Mouse (Mus musculus) cerebellum, adult 11-12 months (tissue): ENCODE measurements around the gene Gucy1b2.

Experiments used
- DNase-seq: peaks from one replicate; pipeline ENCODE4 v3.0.0; 2022

Gucy1b2 gene

GRCm38 (mm10) chr14:62456239-62456747 lies at the start of gene Gucy1b2:
Gene Gucy1b2, minus strand, starts transcription at chr14:62456289.
- no peak for DNase-seq

- no peak for DNase-seq
Observed at GRCm38 (mm10) chr14:62497391-62497790, 41.3 kb upstream of the Gucy1b2 start.

DNA sequence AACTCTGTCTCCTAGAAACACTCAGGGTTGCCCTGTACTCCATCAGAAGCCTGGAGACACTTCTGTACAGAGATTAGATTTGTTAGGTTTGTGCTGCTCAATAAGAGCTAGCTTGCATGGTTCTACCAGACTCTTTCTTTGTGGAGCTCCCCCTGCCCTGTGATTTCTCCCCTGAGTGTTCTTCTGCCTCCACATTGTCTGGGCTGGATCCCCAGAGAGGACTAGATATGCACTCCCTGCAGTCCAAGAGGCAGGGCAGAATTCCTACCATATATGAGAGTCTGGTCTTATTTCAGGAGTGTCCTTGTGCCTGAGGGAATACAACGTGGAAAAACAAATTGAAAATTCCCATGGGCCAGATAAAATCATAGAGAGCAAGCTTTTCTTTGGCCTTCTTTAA lies 40.4 kb upstream of the Gucy1b2 start:
- DNase-seq = no peak

- DNase-seq = no peak
Observed at GRCm38 (mm10) chr14:62493456-62493855, 37.4 kb upstream of the Gucy1b2 start.

- DNase-seq = peak; percentile 77
Observed at GRCm38 (mm10) chr14:62492196-62492850, 36.2 kb upstream of the Gucy1b2 start.

DNA sequence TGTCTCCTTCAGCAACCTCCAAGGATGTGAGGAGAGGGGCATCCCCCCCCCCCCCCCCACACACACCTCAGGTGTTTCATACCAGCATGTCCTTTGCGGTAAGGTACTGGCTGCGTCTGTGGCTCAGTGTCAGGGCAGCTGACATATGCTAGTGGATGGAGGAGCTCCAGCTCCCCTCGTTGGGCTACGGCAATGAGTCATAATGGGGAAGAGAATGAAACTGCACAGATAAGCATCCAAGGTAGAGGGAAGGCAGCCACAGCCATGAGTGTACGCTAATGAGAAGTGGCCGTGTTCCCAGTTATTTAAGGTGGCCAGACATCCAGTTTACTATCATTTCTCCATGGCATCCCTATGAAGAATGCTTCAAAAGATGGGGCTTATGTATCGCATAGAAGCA lies 32.2 kb upstream of the Gucy1b2 start:
- peak; percentile 37 for DNase-seq

DNA sequence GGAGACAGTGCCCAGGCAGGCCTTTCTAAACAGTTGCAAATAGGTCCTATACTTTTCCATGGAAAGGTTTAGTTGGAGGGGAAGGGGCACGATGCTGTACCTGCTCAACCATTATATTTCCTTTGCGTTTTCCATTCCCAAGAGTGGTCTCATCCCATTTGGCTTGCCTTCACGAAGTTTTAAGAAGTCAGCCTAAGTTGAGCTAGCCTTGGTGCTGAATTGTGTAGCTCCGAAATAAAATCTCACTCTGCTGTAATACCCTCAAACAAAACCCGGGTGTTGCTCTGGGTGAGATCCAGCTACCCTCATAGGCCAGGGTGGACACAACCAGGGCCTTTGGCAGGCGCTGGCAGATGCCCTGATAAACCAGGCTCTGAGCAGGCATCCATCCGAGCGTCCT lies 25.3 kb upstream of the Gucy1b2 start:
- no peak for DNase-seq

DNA sequence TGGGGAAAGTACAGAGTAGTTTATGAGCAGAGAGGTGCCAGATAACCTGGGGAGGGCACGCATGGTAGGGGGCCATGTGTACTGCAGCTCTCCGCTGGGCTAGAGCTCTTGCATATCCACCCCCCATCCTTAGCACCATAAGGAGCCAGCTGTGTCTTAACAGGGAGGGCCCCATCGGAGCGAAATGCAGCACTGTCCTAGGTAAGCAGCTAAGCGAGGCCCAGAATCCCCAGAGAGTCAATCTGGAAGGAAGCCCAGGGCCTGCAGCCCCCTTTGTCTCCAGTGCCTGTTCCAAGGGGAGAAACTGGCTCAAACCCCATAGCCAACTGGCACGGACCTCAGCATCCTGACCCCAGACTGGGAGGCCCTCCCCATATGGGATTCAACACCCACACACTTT lies 23.3 kb upstream of the Gucy1b2 start:
- no peak for DNase-seq

DNA sequence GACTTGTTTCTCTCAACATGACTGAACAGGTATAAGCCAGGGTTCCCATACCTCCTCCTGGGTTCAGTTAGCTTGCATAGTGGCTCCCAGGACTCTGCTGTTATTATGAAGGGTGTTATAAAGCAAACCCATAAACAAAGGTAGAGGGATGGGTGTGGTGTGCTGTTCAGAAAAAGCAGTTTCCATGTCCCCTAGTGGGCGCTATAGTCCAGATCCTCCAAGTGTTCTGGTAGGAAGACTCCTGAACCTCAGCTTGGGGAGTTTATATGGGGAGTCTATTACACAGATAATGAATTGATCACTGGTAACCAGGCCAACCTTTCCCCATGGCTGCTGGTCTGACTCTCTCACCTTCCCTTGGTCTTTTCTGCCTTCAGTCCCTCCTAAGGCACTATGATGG lies 18.4 kb upstream of the Gucy1b2 start:
- DNase-seq = no peak

DNA sequence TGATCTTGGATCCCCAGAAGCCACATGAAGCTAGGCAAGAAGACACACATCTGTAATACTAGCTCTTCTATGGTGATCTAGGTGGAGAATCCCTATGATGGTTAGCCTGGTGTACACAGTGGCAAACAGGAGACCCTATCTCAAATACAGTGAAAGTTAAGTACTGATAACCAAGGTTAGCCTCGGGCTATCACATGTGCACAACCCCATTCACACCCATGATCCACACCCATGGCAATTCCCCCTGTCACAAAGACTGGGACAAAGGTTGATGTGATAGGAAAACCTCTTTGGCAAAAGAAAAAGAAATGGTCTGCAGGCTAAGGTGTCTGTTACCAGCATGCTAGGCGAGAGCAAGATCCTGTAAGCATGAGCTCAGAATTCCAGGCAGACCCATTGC lies 16.0 kb upstream of the Gucy1b2 start:
- no peak for DNase-seq

DNA sequence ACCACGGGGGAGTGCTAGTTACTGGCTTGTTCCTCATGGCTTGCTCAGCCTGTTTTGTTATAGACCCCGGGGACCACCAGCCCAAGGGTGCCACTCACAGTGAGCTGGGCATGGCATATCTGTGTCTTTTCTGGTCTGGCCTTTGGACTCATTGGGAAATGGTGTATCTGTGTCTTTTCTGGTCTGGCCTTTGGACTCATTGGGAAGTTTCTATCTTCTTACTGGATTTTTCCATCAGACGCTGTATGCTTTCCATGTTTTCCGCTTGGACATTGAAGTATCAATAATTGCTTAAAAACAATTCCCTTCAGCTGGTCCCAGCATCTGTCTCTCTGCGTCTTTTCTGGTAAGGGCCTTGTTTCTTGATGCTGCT lies 12.7 kb upstream of the Gucy1b2 start:
- no peak for DNase-seq

DNA sequence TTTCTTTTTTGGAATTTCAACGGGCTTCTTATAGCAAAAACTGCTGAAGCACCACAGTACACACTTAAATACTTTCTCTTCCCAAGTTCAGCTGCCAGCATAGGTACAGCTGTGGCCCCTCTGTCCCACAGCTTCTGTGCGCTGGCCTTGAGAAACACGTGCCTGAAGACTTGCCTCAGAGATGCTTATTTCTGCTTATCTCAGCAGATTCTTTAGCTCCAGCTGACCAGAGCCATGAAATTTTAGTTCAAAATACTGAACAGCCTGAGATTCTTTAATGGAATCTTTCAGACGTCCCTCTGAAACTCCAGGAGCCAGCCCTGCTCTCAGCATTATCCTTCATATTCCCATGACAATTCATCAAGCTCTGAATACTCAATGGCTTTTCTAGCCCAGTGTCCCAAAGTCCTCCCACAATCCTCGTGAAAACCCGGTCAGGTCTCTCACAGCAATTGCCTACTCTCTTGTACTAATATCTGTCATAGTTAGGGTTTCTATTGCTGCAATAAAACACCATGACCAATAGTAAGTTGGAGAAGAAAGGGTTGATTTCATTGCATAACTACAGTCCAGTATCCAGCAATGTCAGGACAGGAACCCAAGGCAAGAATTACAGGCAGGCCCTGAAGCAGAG lies 12.1 kb upstream of the Gucy1b2 start:
- DNase-seq = no peak

GRCm38 (mm10) chr14:62464966-62465365 lies 8.9 kb upstream of the Gucy1b2 start:
- peak; percentile 25 for DNase-seq

DNA sequence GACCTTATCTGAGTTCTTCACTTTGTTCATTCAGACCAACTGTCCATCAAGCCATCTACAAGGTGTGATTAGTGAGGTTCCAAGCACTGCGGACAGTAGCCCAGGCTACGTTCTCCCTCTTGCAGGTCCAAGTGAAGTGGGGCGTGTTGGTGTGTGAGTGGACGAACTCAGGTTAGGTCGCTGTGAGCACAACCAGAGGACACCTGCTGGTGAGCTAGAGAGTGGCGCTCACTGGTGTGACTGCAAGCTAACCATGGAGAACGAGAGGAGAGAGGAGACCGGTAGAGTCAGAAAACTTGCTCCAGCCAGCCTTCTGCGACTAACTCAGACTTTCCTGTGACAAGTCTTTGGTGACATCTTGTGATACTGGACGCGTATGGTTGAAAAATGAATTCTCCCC lies 3.5 kb upstream of the Gucy1b2 start:
- no peak for DNase-seq

- peak; percentile 78 for DNase-seq
Observed at GRCm38 (mm10) chr14:62457420-62458181, 1.5 kb upstream of the Gucy1b2 start.

DNA sequence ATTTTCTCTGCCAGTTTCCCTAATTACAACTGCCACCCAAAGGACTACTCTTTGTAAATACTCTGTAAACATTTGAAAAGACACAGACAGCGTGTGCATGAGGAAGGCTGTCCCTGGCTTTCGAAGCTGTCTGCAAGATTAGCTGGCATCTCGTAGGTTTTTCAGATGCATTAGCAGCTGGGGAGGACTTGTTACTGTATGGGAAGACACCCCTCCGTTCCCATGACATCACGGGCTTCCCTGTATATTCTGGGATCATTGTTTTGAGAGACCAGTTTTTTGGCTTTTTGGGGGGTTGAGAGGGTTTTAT lies 564 bp downstream of the Gucy1b2 start:
- no peak for DNase-seq

DNA sequence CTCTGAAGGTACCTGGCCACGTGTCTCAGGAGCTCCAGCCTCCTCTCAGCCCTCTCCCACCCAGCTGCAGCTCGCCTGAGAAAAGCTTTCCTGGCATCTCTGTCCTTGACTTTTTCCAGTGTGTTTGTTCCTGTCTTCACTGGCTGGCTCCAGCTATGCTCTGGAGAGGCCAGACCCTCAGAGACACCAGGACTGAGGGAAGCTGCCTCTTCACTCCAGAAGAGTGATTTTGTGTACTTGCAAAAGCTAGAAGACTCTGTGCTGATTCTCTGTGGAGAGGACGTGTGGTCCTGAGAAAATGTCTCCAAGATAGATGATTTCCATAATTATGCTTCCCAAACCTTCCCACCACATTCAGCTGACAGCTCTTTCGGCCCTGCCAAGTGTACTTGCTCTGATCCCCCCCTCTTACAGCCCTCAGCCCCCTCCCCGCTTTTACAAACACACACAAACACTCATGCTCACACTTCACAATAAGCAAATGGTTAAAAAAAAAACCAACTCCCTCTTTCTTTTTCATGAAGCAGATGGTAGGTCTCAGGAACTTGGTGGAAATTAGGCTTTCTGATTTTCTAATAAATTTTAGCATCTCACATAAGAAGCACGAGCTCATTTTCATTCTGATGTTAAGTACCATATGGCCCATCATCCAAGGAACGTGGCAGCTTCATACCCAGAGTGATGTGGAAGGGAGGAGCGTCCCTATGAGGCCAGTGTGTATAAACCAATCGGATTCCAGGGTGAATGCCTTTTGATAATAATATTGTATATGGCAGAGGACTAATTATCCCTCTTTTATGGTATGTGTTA lies 1.1 kb downstream of the Gucy1b2 start:
- no peak for DNase-seq

GRCm38 (mm10) chr14:62454136-62454535 lies 2.0 kb downstream of the Gucy1b2 start:
- DNase-seq = no peak

DNA sequence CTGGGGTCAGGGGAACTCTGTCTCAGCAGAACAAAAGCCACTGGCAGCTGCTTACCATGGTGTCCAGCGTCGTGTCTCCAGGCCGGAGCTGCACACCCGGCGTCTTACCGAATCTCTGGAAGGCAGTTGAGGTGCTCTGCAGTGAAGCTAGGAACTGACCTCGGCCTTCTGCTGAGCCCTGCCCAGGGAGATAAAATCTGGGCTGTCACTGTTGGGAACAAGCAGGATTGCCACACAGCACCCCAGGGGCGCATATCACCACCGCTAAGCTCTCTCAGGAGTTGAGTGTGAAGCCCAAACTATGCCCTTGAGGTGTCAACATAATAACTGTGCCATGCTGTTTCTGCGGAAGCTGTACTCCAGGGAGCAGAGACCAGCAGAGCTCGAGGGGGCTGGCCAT lies 2.8 kb downstream of the Gucy1b2 start:
- DNase-seq = no peak

- no peak for DNase-seq
Observed at GRCm38 (mm10) chr14:62450706-62451105, 5.4 kb downstream of the Gucy1b2 start.

- no peak for DNase-seq
Observed at GRCm38 (mm10) chr14:62447214-62447548, 8.9 kb downstream of the Gucy1b2 start.

DNA sequence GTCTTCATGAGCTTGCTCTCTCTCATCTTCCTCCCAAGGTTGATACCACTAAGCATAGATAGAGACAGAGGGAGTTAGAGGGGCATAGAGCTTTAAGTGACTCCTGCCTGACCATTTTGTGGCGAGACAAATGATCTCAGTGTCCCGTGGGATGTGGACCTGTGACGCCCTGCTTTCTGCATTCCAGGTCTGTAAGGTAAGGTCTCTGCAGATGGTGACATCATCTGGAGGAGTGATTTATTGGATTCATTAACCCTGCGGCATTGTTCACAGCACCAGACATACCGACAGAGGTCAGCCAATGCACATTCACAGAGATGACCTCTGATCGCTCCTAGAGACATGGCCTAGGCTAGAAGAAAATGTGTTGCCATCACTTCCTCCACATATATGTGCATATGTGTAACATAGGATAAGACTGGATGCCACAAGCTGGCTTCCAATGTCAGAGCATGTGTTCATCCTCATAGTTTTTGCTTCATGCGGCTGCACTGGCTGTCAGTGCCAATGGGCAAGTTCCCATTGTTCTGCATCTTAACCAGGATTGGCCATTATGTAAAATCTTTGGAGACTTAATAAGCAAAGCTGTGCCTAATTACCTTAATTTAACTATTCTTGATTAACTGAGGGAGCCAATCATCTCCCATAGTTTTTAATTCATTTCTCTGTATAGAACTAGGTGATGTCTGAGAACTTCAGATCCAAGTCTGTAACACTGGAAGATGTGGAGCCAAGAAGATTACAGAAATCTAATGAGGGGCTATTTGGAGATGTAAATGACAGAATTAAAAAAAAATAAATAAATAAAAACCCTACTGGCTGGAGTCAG lies 9.5 kb downstream of the Gucy1b2 start:
- DNase-seq = no peak
